Mouse (Mus musculus): ENCODE measurements around the gene Acss2.
A peak's percentile ranks its signal among the peaks of the same experiment; 100 is the strongest.
"Not testable (repeated sequence)": the region's sequence is repeated elsewhere in the genome, so short reads cannot be mapped to it uniquely, and the experiment has no call there.

Gene Acss2

DNA sequence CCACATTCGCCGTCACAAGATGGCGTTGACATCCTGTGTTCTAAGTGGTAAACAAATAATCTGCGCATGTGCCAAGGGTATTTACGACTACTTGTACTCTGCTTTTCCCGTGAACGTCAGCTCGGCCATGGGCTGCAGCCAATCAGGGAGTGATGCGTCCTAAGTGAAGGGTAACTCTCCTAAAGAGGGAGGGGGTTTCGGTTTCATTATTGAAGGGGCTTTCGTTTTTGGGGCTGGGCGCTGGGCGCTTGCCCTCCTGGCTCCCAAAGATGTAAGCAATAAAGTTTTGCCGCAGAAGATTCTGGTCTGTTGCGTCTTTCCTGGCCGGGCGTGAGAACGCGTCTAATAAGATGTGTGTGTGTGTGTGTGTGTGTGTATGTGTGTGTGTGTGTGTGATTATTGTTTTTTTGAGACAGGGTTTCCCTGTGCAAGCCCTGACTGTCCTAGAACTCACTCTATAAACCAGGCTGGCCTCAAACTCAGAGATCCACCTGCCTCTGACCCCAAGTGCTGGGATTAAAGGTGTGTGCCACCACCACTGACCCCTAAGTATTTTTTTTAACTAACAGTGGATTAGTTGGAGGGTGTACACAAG is 20.8 kb downstream of the Acss2 start:
- DNase-seq (ENCODE audit: low read depth, low spot score) = not testable (repeated sequence)

DNA sequence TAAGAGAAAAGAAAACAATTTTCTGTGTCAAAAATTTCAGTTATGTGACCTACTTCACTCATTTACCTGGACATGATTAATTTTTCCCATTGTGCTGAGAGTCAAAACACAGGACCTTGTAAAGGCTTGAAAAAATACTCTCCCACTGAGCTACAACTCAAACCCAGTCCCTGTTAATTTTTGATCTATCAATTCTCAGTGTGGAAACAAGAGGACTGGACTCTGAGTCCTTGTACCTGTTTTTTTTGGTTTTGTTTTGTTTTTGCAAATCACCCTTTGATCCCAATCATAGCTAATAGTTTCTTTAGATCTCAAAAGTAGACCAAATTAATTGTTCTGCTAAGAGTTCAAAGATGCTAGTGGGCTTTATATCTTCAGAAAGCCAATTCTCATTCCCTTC is 21.9 kb downstream of the Acss2 start:
- DNase-seq (ENCODE audit: low read depth, low spot score) = no peak

DNA sequence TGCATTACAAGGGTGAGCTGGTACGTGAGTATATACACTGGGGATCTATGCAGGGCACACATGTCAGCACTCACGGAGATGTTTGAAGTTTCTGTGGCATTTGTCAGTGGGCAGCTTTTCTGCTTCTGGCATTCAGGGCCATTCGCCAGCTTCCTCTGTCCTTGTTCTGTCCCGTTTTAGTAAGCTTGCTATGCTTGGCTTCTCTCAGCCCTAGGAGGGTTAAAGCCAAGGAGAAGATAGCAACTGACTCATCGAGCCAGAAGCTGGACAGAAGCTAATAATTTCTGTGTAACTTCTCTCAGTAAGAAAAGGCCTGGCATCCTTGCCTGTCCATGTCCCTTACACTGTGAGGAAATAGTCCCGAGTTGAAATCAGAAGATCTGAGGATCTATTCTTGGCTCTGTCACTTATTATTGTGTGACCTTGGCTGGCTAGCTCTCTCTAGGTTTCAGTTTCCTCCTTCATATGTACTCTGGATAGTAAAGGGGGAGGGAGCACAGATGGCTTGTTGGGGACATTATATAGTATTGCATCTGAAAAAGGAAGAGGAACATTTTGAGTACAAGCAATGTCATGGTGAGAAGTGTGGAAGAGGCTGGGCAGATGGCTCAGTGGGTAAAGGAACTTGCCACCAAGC is 23.2 kb downstream of the Acss2 start:
- DNase-seq (ENCODE audit: low read depth, low spot score) = no peak

- no peak for DNase-seq (ENCODE audit: low read depth, low spot score)
These were observed 29.2 kb downstream of the Acss2 start for GRCm38 (mm10) chr2:155546955-155547354.

DNA sequence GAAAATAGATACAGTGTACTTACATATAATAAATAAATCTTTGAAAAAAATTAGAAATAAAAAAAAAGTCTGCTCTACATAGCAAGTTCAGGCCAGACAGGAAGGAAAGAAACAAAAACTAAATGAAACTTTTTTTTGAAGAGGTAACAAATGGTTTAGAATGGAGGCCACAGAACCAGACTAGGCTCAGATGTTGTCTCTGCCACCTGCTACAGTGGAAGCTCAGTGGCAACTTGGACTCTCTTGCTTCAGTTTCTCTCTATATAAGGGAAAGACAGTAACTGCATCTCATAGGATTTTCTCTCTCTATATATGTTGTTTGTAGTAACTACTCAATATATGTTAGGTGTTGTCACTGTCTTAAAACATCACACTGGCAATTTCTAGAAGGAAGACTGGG is 34.6 kb downstream of the Acss2 start:
- DNase-seq (ENCODE audit: low read depth, low spot score) = no peak

DNA sequence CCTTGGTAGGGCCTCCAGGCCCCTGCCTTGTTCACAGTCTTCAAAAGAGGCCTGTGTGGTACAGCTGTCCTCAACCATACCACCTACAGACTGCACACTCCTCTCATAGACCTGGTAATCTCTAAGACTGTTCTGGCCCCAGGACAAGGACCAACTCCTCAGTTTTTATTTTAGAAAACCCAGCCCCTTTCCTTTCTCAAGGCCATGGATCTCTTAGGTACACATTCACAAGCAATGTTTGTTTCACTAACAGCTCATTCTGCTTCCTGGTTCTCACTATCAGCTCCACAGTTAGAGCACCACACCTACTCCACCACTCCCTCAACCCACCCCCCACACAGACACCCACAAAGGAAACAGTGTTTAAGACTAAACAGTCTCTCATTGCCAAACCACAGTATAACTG is 35.2 kb downstream of the Acss2 start:
- peak; percentile 9 for DNase-seq (ENCODE audit: low read depth, low spot score)

DNA sequence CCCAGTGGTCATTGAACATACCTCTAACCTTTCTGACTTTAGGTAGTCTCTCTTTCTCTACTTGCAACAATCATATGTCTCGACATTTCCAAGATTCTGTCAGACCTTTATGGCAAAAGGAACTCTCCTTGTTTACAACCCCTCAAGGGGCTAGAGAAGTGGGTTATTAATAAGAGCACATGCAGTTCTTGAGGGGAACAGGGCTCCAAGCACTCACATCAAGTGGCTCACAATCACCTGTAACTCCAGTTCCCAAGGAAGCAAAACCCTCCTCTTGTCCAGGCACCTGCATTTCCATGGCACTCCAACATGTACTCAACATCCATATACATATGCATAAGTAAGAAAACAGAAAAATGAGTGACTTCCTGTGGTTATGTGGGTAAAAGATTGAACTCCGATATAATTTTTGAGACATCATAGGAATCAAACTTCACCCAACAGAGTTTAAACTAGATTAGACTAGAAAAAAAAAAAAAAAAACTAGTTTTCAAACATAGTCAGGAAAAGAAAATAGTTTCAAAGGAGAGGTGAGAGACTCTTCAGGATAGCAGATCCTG is 36.8 kb downstream of the Acss2 start:
- DNase-seq (ENCODE audit: low read depth, low spot score) = no peak

DNA sequence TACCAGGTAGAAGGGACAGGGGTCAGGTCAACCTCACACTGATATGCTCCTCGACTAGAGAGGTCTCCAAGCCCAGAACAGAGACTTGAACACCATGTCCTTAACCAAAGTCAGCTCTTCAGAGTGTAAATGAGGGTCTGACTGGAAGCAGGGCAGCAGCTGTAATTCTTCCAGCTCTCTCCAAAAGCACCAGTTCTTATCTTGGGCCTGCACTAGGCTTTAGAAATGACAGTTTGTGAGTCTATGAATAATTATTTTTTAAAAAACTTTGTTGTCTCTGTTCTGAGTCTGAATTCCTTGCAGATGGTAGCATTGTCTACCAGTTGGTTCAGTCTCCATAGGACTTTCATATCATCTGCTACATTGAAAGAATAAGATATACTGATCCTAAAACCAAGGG is 44.5 kb downstream of the Acss2 start:
- DNase-seq (ENCODE audit: low read depth, low spot score) = no peak

GRCm38 (mm10) chr2:155562934-155563333 is 45.2 kb downstream of the Acss2 start:
- no peak for DNase-seq (ENCODE audit: low read depth, low spot score)

DNA sequence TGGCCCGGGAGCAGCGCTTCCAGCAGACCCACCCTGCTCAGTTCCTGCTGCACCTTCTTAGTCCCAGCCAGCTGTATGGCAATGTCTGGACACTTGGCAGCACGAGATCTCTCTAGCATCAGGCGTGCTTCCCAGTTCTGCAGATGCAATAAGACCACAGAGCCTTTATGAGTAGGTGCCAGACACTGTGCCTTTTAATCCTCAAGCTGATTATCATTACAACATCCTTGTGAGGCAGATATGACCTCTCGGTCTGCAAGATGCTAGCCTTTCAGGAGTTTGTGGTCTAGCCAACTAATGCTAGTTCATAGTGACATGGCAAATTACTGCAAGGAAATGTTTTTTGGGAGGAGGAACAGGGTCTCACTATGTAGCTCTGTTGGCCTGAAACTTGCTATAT is 50.0 kb downstream of the Acss2 start:
- no peak for DNase-seq (ENCODE audit: low read depth, low spot score)

DNA sequence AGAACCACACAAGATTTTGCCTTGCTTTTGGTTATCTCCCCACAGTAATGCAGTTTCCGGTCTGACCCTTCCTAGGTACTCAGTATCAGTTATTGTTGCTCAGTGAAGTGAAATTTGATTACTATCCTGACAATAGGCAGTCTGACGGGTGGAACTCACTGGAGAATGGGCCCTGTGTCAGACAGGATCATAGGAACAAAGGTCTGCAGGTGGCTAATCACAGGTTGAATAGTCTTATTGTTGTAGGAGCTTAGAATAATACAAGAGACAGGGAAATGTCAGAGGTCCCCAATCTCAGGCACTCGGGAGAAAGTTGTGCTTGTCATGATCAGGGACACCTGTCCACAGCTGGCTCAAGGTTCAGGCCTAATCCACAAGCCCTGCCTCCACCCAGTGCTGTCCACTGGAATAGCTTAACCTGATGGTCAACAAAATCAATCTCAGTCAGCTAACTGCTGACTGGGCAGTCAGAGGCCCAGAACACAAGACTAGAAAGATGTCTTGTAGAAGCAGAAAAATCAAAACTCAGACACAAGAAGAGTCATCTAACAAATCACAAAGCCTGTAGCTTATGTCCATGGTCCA is 51.6 kb downstream of the Acss2 start:
- DNase-seq (ENCODE audit: low read depth, low spot score) = no peak

DNA sequence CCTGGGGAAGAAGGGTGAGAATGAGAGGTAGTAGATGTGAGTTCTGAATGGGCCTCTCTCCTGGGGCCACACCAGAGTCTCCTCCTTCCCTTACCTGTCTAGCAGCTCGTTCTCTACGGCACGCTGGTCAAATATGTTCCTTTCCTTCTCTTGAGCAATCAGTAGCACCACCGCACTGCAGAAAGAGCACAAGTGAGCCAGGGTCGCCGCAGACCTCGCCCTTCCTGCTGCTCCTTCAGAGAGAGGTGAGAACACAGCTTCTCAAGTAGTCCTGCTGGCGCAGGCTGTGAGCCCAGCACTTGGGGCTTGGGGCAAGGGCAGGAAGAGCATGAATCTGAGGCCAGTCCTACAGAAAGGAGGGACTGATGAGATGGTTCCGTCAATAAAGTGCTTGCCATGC is 55.3 kb downstream of the Acss2 start:
- no peak for DNase-seq (ENCODE audit: low read depth, low spot score)

GRCm38 (mm10) chr2:155573996-155574395 is 56.2 kb downstream of the Acss2 start:
- no peak for DNase-seq (ENCODE audit: low read depth, low spot score)

DNA sequence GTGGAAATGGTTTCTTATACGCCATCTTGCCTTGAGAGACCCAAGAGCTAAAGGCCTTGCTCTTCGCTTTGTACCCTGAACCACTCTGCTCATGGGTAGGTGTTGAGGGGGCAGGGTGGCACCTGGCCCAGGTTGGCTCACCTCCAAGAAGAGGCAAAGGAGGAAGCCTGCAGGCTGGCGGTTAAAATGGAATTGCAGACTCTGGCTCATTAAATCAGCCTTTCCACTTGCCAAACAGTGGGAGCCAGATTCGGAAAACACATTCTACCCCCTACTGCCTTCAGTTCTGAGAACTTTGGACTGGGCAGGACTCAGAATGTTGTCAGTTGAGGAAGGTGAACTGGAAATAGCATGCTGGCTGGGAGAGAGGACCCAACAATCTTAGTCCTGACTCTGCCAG is 57.0 kb downstream of the Acss2 start:
- no peak for DNase-seq (ENCODE audit: low read depth, low spot score)

GRCm38 (mm10) chr2:155576656-155577055 is 58.9 kb downstream of the Acss2 start:
- DNase-seq (ENCODE audit: low read depth, low spot score) = no peak

DNA sequence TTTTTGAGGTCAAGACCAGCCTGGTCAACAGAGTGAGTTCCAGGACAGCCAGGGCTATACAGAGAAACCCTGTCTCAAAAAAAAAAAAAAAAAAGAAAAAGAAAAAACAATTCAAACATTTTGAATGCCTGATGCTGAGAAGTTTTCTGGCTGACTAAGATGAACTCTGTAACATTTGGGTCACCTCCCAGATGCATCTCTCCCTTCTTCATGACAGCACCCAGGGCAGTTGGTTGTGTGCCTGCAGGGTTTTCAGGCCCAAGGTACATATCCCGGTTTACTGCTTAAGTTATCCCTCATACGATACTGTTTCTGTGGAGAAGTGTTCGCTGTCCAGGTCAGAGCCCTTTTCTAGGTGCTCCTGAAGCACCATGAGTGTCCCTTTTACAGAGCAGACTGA is 62.6 kb downstream of the Acss2 start:
- DNase-seq (ENCODE audit: low read depth, low spot score) = no peak

GRCm38 (mm10) chr2:155582384-155582995 is 64.7 kb downstream of the Acss2 start:
- no peak for DNase-seq (ENCODE audit: low read depth, low spot score)

DNA sequence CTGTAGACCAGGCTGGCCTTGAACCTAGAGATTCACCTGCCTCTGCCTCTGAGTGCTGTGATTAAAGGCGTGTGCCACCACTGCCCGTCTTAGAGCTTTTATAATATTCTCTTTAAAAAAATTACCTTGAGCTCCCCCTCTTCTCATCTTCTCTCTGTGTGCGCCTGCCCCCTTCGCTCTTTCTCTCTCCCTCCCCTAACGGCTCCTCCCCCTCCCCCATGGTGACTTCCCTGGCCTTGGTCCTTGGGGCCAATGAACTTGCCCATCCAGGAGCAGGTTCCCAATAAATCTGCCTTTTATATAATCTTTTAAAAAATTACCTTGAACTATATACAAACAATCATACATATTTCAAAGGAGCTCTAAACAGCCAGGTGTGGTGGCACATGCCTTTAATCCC is 65.2 kb downstream of the Acss2 start:
- DNase-seq (ENCODE audit: low read depth, low spot score) = no peak

GRCm38 (mm10) chr2:155583927-155584530 is 66.3 kb downstream of the Acss2 start:
- peak; percentile 37 for DNase-seq (ENCODE audit: low read depth, low spot score)

DNA sequence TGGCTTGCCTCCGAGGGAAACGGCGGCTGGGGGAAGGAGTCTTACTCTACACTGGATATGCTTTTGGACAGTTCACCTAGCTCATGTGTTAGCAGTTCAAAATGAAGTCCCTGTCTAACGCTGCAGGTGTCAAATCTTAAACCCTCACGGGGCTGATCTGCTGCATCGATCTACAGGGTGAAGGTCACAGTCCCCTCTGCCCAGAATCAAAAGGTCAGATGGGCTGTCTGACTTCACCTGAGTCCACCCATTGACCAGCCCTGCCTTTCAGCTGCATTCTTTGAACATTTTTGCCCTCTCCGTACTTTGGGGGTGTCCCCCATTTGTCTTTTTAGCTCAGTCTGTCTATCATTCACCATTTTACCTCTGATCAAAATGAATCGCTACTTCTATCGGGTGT is 67.3 kb downstream of the Acss2 start:
- no peak for DNase-seq (ENCODE audit: low read depth, low spot score)

DNA sequence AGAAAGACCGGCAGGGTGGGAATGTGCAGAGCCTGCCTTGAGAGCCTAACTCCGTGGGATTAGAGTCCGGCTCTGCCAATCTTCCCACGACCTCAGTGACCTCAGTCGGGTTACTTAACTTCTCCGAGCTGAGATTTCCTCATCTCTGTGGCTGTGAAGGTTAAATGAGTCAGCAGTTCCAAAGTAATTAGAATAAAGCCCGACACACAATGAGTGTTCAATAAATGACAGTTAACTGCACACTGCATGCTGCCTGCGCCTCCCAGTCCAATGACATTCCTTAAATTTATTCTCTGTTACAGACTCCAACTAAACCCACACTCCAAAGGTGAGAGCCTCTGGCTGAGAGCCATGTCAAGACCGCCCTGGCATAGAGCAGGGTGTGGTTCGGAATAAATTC is 67.7 kb downstream of the Acss2 start:
- DNase-seq (ENCODE audit: low read depth, low spot score) = no peak

GRCm38 (mm10) chr2:155588136-155588535 is 70.4 kb downstream of the Acss2 start:
- DNase-seq (ENCODE audit: low read depth, low spot score) = no peak

Measured in c-Kit-negative CD71-positive TER-119-positive erythroid progenitor cells, embryonic 14.5 days (primary cell).